Mouse (Mus musculus) G1E (cell line): Measurements from ENCODE around the gene Stub1. TPM values are rescaled to one million over a fixed set of nuclear protein-coding genes. Genes with fewer than 3 reads are reported as not detected.
A peak's percentile ranks its signal among the peaks of the same experiment; 100 is the strongest.

Experiments
- ATAC-seq: 2 replicates; pipeline ENCODE4 v1.8.0; 2016; ENCODE audit warnings: mild to moderate bottlenecking; ENCODE audit not compliant: insufficient number of reproducible peaks, poor library complexity, low FRiP score, severe bottlenecking; ENCODE audit errors: extremely low read depth
- DNase-seq: peaks from one replicate; pipeline ENCODE4 v3.0.0; 2012; ENCODE audit warnings: low spot score
- H3K27me3 ChIP-seq: 2 replicates; pipeline ENCODE4 v1.6.1; 2012; ENCODE audit warnings: mild to moderate bottlenecking, low read length, inconsistent platforms; ENCODE audit not compliant: insufficient read depth
- H3K36me3 ChIP-seq: replicated peaks from 2 replicates; pipeline ENCODE3; 2012; ENCODE audit warnings: mild to moderate bottlenecking, inconsistent platforms
- H3K4me1 ChIP-seq: 2 replicates; pipeline ENCODE4 v1.6.1; 2012; ENCODE audit warnings: low read depth, low read length, inconsistent platforms, mixed read lengths; ENCODE audit not compliant: insufficient read depth
- H3K4me3 ChIP-seq: 2 replicates; pipeline ENCODE4 v1.5.1; 2012; ENCODE audit warnings: low read depth, mild to moderate bottlenecking, inconsistent platforms, low read length, moderate library complexity, mixed read lengths
- H3K9me3 ChIP-seq: replicated peaks from 2 replicates; pipeline ENCODE4 v1.6.1; 2012; ENCODE audit warnings: inconsistent platforms
- CTCF ChIP-seq: IDR thresholded peaks from 2 replicates; pipeline ENCODE4 v1.5.1; 2012; ENCODE audit warnings: low read depth, low read length, inconsistent platforms, mixed read lengths
- GATA1 ChIP-seq: IDR thresholded peaks from 2 replicates; pipeline ENCODE4 v1.6.1; 2012; ENCODE audit warnings: borderline replicate concordance, low read length, inconsistent platforms, mixed read lengths
- GATA2 ChIP-seq: IDR thresholded peaks from 2 replicates; pipeline ENCODE4 v1.6.1; 2012; ENCODE audit warnings: low read depth, low read length, inconsistent platforms, borderline replicate concordance
- POLR2AphosphoS5 ChIP-seq: IDR thresholded peaks from 2 replicates; pipeline ENCODE4 v1.6.1; 2012; ENCODE audit warnings: low read depth, low read length, inconsistent platforms; ENCODE audit not compliant: insufficient replicate concordance
- TAL1 ChIP-seq: conservative IDR thresholded peaks from 2 replicates; pipeline ENCODE4 v1.6.1; 2012; ENCODE audit warnings: low read depth, low read length, inconsistent platforms, mixed read lengths
- polyA plus RNA-seq: library from polyadenylated mRNA; stranded (reverse); fragments of >175 nt; gene quantifications from 2 replicates; pipeline ENCODE4 v1.2.3, GENCODE M21; 2012
- total RNA-seq, 2 experiments: library from RNA; stranded (forward) in 1 of 2; stranded (reverse) in 1 of 2; fragments of 200-1000 nt in 1 of 2; fragments of >200 nt in 1 of 2; fragmentation: Nextera tagmentation in 1 of 2; gene quantifications; 2 replicates each; pipeline ENCODE4 v1.2.3; 2014 to 2017

Stub1 gene
- total and polyA plus RNA-seq, 3 experiments, result 30.1 to 90.8 (median 81.7) TPM

DNA sequence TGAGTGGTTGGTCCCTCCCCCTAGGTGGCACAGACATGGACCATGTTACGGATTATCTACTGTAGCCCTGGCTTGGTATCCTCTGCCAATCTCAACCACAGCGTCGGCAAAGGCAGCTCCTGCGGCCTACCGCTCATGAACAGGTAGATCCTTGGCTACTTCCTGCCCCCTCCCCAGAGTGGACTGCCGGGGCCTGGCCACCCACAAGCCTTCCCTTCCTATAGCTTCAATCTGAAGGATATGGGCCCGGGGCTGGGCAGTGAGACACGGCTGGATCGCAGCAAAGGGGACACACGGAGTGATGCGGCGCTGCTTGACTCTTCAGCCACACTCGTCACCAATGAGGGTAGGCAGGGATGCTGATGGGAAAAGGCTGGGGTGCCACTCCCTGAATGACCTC is 6.2 kb downstream of the Stub1 start:
- TF ChIP-seq GATA2, result no peak
- no peak for TF ChIP-seq POLR2AphosphoS5
- TF ChIP-seq CTCF, result no peak
- no peak for TF ChIP-seq GATA1
- TF ChIP-seq TAL1, result no peak
- Histone ChIP-seq H3K9me3 (no peaks in the 10 kb centered on the region), H3K4me1 (peaks cover 85% of the 10 kb centered on the region), H3K27me3 (no peaks in the 10 kb centered on the region), H3K4me3 (no peak overlapping the region), H3K36me3 (peaks cover 80% of the 10 kb centered on the region)
- ATAC-seq, result no peak
- no peak for DNase-seq

DNA sequence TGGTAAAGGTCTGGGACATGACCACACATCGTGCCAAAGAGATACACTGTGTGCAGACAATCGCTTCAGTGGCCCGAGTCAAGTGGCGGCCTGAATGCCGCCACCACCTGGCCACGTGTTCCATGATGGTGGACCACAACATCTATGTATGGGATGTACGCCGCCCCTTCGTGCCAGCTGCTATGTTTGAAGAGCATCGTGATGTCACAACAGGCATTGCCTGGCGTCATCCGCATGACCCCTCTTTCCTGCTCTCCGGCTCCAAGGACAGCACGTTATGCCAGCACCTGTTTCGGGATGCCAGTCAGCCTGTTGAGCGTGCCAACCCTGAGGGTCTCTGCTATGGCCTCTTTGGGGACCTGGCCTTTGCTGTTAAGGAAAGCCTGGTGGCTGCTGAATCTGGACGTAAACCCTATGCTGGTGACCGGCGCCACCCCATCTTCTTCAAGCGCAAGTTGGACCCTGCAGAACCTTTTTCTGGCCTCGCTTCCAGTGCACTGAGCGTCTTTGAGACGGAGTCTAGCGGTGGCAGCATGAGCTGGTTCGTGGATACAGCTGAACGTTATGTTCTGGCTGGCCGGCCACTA is 7.1 kb downstream of the Stub1 start:
- Histone ChIP-seq H3K27me3 (no peaks in the 10 kb centered on the region), H3K4me1 (peaks cover 76% of the 10 kb centered on the region), H3K36me3 (peaks cover 71% of the 10 kb centered on the region), H3K4me3 (peak overlapping the region; percentile 9; the same call in 1 of the 2 replicates), H3K9me3 (no peaks in the 10 kb centered on the region)
- DNase-seq, result no peak
- TF ChIP-seq POLR2AphosphoS5 (no peak), GATA1 (no peak), TAL1 (no peak), CTCF (no peak), GATA2 (no peak)
- ATAC-seq, result no peak

DNA sequence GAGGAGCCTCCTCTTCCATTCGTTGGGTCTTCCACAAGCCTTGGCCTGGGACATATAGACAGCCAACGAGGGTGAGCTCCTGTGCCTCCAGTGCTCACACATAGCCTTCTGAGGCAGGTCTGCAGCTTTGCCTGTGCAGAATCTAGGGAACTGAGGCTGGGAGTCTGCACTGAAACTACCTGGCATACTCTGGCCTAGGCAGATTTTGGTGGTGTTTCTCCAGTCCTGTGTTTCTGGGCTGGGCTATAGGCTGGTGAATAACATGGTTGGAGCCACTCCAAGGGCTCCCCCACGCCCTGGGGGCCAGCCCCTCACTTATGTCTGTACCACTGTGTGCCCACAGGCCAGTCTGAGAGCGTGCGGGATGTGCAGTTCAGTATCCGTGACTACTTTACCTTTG is 7.9 kb downstream of the Stub1 start:
- H3K9me3 ChIP-seq, result no peaks in the 10 kb centered on the region
- TF ChIP-seq GATA1 (no peak), POLR2AphosphoS5 (no peak), GATA2 (no peak), CTCF (no peak), TAL1 (no peak)
- H3K4me3 ChIP-seq, result peak overlapping the region; percentile 78; the same call in 1 of the 2 replicates
- H3K4me1 ChIP-seq, result peaks cover 69% of the 10 kb centered on the region
- ATAC-seq (no peak), DNase-seq (no peak)
- H3K36me3 ChIP-seq, result peaks cover 63% of the 10 kb centered on the region
- H3K27me3 ChIP-seq, result peaks cover 5% of the 10 kb centered on the region

DNA sequence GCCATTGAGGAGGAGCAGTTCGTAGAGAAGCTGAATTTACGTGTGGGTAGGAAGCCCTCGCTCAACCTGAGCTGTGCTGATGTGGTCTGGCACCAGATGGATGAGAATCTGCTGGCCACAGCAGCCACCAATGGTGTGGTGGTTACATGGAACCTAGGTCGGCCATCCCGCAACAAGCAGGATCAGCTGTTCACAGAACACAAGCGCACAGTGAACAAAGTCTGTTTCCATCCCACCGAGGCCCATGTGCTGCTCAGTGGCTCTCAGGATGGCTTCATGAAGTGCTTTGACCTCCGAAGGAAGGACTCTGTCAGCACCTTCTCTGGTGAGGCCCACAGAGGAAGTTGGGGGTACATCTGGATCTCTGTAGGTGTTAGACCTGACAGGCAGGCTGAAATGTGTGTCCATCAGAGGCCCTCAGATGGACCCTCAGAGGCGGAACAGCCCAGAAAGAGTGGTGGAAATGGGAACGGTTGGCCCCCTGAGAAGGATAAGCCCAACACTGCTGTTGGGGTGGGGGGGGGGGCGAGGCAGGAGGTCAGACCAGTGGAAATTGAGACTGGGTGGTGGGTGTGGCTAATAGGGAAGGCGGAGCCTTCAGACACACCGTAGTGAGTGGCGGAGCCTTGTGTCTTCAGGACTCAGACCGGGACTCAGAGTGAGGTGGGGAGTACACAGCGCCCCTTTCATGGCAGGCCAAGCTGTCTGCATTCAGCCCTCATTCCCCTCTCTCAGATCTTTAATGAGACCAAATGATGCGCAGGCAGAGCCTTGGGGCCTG is 8.7 kb downstream of the Stub1 start:
- ATAC-seq (no peak), DNase-seq (peak; percentile 57)
- Histone ChIP-seq H3K4me3 (peak overlapping the region; percentile 78), H3K36me3 (peaks cover 55% of the 10 kb centered on the region), H3K4me1 (peaks cover 65% of the 10 kb centered on the region), H3K9me3 (no peaks in the 10 kb centered on the region), H3K27me3 (peaks cover 13% of the 10 kb centered on the region)
- TF ChIP-seq POLR2AphosphoS5, result no peak

DNA sequence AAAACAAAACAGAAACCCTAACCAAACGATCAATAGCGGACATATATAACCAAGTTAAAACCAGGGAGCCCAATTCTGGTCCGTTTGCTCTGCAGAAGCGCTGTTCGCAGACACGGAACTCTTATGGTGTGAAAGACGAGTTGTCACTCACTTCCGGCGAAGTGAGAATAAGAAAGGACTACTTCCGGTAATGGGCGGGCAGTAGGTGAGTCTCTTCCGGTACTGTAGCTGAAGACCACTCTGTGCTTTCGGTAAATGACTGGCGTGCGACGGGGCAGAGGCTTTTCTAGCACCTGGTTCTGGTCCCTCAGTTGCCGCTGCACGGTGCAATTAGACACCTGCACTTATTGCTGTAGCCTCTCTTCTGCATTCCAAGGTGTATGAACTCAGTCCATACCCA is 9.8 kb downstream of the Stub1 start, which contains the start of gene Wdr24:
Gene Wdr24 (plus strand): TSS at position 176 of the 400 bp plus-strand sequence.
- peaks cover 62% of the 10 kb centered on the region for H3K4me1 ChIP-seq
- TF ChIP-seq GATA1 (no peak), TAL1 (no peak), CTCF (no peak), GATA2 (no peak), POLR2AphosphoS5 (no peak)
- H3K36me3 ChIP-seq, result peaks cover 44% of the 10 kb centered on the region
- no peaks in the 10 kb centered on the region for H3K9me3 ChIP-seq
- peak; percentile 65 for ATAC-seq
- peak within 1 kb of the TSS; percentile 78 for H3K4me3 ChIP-seq
- peak; percentile 75 for DNase-seq
- peaks cover 24% of the 10 kb centered on the region for H3K27me3 ChIP-seq
